Mouse (Mus musculus): ENCODE results near the gene Depdc5.

The Depdc5 gene

DNA sequence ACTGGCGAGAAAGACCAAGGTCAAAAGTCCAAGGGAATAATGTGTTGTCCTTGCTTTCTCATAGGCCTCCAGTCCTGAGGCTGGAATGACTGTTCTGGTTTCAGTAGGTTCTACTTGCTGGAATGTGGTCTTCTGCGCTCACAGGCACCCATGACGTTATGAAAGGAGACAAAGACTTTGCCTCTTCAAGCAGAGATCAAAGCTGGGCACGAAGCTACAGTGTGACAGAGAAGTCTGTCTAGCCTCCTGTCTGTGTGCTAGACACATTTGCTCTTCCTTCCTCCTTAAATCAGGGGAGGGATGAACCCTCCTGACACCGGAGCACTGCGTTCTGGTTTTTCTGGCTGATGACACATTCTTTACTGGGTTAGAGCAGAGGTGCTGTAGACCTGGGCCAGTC lies 140.0 kb downstream of the Depdc5 start:
- DNase-seq = no peak

DNA sequence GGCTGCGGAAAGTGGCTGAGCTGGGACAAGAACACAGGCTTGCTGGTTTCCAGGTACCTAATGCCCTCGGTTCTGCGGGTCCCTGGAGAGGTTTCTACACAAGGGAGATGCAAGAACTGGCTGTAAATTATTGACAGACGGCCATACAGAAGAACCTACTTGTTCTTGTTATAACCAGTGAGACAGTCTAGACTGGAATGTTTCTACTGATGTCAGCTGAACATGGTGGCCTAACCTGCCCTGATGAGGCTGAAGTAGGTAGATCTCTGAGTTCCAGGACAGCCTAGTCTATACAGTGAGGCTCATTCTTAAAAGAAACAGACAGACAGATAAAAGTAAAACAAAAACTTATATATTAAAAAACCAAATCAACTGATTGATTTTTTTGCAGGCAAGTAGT lies 140.6 kb downstream of the Depdc5 start:
- DNase-seq = no peak

GRCm38 (mm10) chr5:33005442-33006145 lies 142.1 kb downstream of the Depdc5 start:
- DNase-seq = no peak

- DNase-seq = no peak
Measured at GRCm38 (mm10) chr5:33006670-33007069, 143.2 kb downstream of the Depdc5 start.

DNA sequence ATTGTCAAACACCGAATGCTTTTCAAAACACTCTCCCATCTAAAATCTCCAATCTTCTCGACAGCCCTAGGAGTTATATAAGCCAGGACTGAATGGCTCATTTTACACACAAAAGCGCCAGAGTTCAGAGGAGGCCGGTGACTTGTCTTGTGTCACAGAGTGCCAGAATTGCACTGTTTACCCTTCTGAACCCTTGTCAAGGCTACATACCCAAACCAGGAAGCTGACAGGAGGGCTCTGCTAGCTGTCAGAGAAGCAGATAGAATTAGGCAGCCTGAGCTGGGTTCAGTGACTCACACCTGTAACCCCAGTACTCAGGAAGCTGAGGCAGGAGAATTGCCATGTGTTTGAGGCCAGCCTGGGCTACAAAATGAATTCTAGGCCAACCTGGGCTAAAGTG lies 143.9 kb downstream of the Depdc5 start:
- DNase-seq = no peak

GRCm38 (mm10) chr5:33009301-33009700 lies 145.8 kb downstream of the Depdc5 start:
- DNase-seq = no peak

- DNase-seq = peak; percentile 96
Measured at GRCm38 (mm10) chr5:33009818-33010812, 146.6 kb downstream of the Depdc5 start.

GRCm38 (mm10) chr5:33011132-33012106 lies 147.9 kb downstream of the Depdc5 start:
- no peak for DNase-seq

DNA sequence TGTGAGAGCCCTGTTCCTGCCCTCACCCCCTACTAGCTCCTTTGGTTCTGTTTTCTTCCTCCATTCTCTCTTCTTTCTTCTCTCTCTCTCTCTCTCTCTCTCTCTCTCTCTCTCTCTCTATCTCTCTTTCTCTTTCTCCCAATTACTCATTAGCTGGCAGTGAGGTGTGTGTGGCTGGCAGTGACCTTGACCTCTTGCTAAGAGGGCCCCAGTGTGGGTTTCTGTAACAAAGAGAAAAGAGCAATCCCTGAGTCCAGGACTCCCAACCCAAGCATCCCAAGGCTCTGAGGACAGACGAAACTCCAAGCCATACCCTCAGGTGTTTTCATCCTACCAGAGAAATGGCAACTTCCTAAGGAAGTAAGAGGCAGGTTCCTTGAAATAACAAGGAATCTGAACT lies 150.6 kb downstream of the Depdc5 start:
- no peak for DNase-seq

- DNase-seq = no peak
Measured at GRCm38 (mm10) chr5:33015579-33015978, 152.1 kb downstream of the Depdc5 start.

DNA sequence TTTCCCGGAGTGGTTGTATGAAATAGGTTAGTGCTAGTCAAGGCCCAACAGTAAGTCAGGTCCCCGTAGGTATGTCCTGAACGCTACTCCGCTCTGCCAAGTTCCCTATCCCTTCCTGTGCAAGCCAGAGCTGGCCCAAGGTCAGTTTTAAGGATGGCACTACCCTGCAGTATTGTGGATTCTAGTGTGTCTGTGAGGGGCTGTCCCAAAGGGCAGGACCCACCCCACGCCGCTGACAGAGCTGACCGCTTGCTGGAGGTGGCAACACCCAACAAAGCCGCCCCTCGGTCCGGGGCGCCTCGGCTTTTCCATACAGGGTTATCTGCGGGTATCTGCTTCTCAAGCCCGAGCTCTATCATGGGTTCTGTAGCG lies 154.7 kb downstream of the Depdc5 start:
- DNase-seq = no peak

- peak; percentile 100 for DNase-seq
Measured at GRCm38 (mm10) chr5:33018561-33019425, 155.3 kb downstream of the Depdc5 start, which contains the start of gene Ywhah. Gene Ywhah (plus strand): TSS chr5:33018816.

DNA sequence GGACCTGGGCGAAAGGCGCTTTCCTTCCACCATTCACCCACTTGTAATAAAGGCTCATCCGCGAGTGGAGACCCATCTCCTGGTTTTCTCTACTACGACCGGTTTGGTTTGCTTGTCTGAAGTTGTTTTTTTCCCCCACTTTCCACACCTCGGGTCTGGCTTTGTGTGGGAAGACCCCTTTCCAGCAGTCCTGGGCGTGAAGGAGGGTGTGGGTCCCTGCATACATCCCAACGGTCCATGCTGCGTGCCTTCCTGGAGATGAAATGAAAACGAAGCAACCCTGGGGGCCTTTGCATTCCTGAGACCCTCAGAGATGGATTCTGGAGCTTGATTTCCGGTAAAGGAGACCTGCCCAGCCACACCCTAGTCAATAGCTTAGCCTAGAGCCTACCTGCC lies 155.9 kb downstream of the Depdc5 start:
- no peak for DNase-seq

- no peak for DNase-seq
Measured at GRCm38 (mm10) chr5:33021622-33022021, 158.1 kb downstream of the Depdc5 start.

DNA sequence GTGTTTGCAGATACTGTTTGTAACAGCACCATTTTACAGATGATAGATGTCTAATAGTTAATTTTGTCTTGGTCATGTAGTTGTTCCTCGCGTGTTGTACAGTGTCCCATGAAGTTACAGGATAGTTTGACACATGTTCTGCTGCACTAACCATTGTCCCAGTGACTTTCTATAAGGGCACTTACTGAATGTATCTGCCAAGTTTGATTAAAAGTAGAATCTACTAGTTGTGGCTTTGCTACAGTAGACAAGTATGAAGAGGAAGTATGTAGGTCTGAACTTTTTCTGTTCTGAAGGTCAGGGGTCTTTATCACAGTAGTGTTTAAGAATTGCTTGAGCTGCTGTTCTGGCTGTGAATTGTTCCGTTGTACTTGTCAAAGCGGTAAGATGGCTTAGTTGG lies 159.8 kb downstream of the Depdc5 start:
- DNase-seq = no peak

- DNase-seq = peak; percentile 96
Measured at GRCm38 (mm10) chr5:33024474-33024873, 161.0 kb downstream of the Depdc5 start.

DNA sequence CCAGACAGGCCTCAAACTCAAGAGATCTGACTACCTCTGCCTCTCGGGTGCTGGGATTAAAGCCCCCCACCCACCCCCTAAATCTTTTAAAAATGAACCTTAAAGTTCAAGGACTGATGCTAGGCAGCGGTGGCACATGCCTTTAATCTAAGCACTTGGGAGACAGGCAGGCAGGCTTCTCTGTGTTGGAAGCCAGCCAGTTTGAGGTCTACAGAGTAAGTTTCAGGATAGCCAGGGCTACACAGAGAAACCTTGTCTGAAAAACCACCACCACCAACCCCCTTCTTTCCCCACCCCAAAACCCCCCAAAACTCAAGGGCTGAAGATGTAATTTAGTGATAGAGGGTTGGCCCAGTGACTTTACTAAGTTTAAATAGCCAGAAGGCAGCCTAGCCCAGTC lies 165.2 kb downstream of the Depdc5 start:
- DNase-seq = no peak

- DNase-seq = peak; percentile 41
Measured at GRCm38 (mm10) chr5:33030425-33031175, 167.1 kb downstream of the Depdc5 start.

GRCm38 (mm10) chr5:33032036-33032773 lies 168.7 kb downstream of the Depdc5 start:
- DNase-seq = peak; percentile 74

GRCm38 (mm10) chr5:33033121-33033520 lies 169.6 kb downstream of the Depdc5 start:
- DNase-seq = peak; percentile 97
